Mouse (Mus musculus) megakaryocyte-erythroid progenitor cell, adult 5-6 weeks (primary cell): Measurements from ENCODE around the gene Gm12185. TPM values are rescaled to one million over a fixed set of nuclear protein-coding genes. Genes with fewer than 3 reads are reported as not detected.

Experiments used
- ATAC-seq: replicated peaks from 2 replicates; pipeline ENCODE4 v1.8.0; 2016; ENCODE audit warnings: mild to moderate bottlenecking, inconsistent platforms; ENCODE audit not compliant: severe bottlenecking, poor library complexity, low FRiP score, low TSS enrichment
- total RNA-seq, 2 experiments: library from RNA; stranded (forward) in 1 of 2; stranded (reverse) in 1 of 2; fragments of 200-1000, 215-1000 nt in 1 of 2; fragments of >200 nt in 1 of 2; fragmentation: Nextera tagmentation in 1 of 2; gene quantifications; 2 replicates each; pipeline ENCODE4 v1.2.3; 2014 to 2017

The Gm12185 gene
- total RNA-seq, 2 experiments from 2014 or later: 0.04 to 26.5 TPM

DNA sequence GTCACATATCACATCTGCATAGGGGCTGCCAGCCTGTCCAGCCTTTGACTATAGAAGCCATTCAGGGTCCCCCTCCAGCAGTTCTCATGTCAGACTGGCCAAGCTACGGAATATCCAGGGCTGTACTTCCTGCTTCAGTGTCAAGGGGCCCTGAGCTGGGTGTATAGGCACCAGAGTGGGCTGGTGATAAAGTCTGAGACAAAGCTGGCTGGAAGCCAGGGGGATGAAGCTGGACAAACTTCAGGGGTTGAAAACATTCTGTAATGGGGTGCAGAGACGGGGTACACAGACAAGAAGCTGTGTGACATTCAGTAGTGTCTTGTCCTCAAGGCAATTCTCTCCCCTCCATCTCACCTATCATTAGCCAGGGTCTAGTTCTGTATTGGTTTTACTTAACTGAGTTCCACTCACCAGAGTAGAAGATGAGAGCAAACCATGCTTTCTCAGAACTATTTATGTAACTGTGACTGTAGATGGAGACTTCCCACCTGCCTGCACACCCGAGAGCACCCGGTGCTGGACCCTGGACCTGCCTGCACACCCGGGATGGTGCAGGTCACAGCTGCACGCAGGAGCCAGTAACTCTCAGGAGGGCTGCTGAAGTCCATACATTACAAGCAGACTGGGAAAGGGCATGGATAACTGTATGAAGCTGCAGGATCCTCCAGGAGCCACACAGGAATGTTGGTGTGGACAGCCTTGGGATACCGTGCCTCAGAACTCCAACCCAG, 122.5 kb downstream of the Gm12185 start:
- no peak for ATAC-seq

- no peak for ATAC-seq
Measured at GRCm38 (mm10) chr11:48866481-48866880, 125.5 kb downstream of the Gm12185 start.

DNA sequence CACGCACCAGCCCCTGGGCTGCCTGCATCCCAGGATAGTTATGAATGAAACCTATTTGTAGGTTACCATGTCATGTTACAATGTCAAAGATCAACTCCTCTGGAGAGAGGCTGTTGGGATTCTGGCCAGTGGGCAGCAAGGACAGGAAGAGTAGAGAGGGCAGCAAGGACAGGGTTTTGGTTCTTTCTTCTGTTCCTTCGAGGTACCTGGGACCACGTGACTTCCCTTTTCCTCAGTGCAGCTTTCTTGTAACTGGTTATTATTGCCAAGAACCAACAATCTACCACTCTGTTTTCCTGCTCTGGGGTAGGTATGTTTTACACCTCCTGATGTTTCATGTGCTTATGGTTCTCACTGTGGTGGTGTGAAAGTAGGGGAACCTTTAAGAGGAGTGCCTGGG, 128.2 kb downstream of the Gm12185 start:
- ATAC-seq: no peak

- ATAC-seq: no peak
Measured at GRCm38 (mm10) chr11:48862784-48863319, 129.2 kb downstream of the Gm12185 start.

DNA sequence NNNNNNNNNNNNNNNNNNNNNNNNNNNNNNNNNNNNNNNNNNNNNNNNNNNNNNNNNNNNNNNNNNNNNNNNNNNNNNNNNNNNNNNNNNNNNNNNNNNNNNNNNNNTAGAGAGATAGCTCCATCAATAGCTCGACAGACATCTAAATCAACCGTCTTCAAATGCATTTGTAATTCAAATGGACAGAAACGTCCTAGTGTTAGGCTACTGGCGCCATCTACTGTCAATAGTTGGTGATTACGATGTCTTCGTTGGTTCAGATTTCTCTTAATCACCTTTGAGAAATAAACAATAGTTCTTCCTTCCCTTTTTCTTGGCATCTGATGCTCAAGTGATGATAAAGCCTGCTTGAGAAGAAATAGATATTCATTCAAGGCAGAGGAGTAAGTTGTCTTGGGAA, 133.0 kb downstream of the Gm12185 start:
- no peak for ATAC-seq

Other genes with a start within 250 kb of the Gm12185 start
- 2,653 and 3,048 TPM in 2 replicates for gene Rack1, start 191.9 kb downstream of the Gm12185 start, total RNA-seq (2014; fragmentation: Nextera tagmentation)
- gene Rack1, start 191.9 kb downstream of the Gm12185 start, total RNA-seq (2017): 1,625 and 1,902 TPM in 2 replicates
- gene Trim41, start 174.9 kb downstream of the Gm12185 start, total RNA-seq (2014; fragmentation: Nextera tagmentation): 16.0 and 19.8 TPM in 2 replicates
- 18.6 and 64.6 TPM in 2 replicates for gene Trim41, start 174.9 kb downstream of the Gm12185 start, total RNA-seq (2017)
- 0.84 TPM in 1 of 2 replicates, not detected in the other for gene Trim7, start 166.1 kb downstream of the Gm12185 start, total RNA-seq (2014; fragmentation: Nextera tagmentation)
- 0.75 and 0.80 TPM in 2 replicates for gene Trim7, start 166.1 kb downstream of the Gm12185 start, total RNA-seq (2017)
- 10.6 and 12.0 TPM in 2 replicates for gene Gm12184, start 165.6 kb downstream of the Gm12185 start, total RNA-seq (2014; fragmentation: Nextera tagmentation)
- 6.7 and 9.1 TPM in 2 replicates for gene Gm12184, start 165.6 kb downstream of the Gm12185 start, total RNA-seq (2017)
- gene Irgm1, start 120.5 kb downstream of the Gm12185 start, total RNA-seq (2014; fragmentation: Nextera tagmentation): 37.4 and 43.3 TPM in 2 replicates
- gene Irgm1, start 120.5 kb downstream of the Gm12185 start, total RNA-seq (2017): 53.9 and 61.5 TPM in 2 replicates
- not detected in 2 replicates for gene Gm5431, start 90.0 kb downstream of the Gm12185 start, total RNA-seq (2014; fragmentation: Nextera tagmentation)
- gene Gm5431, start 90.0 kb downstream of the Gm12185 start, total RNA-seq (2017): not detected in 2 replicates
- gene Psme2b, start 46.0 kb downstream of the Gm12185 start, total RNA-seq (2014; fragmentation: Nextera tagmentation): 4.3 and 12.2 TPM in 2 replicates
- gene Psme2b, start 46.0 kb downstream of the Gm12185 start, total RNA-seq (2017): 23.3 and 33.0 TPM in 2 replicates
- 0.25 and 0.70 TPM in 2 replicates for gene Olfr56, start 13.3 kb downstream of the Gm12185 start, total RNA-seq (2014; fragmentation: Nextera tagmentation)
- 0.38 and 2.4 TPM in 2 replicates for gene Olfr56, start 13.3 kb downstream of the Gm12185 start, total RNA-seq (2017)
- gene 9930111J21Rik1, start 12.8 kb downstream of the Gm12185 start, total RNA-seq (2014; fragmentation: Nextera tagmentation): 0.33 and 1.4 TPM in 2 replicates
- gene 9930111J21Rik1, start 12.8 kb downstream of the Gm12185 start, total RNA-seq (2017): 1.7 TPM in 1 of 2 replicates, not detected in the other
- gene Tgtp1, start 1.9 kb upstream of the Gm12185 start, total RNA-seq (2014; fragmentation: Nextera tagmentation): 0.17 and 0.81 TPM in 2 replicates
- 5.9 and 15.5 TPM in 2 replicates for gene Tgtp1, start 1.9 kb upstream of the Gm12185 start, total RNA-seq (2017)
- gene 9930111J21Rik2, start 59.0 kb upstream of the Gm12185 start, total RNA-seq (2014; fragmentation: Nextera tagmentation): 1.5 and 3.2 TPM in 2 replicates
- gene 9930111J21Rik2, start 59.0 kb upstream of the Gm12185 start, total RNA-seq (2017): 3.8 and 4.5 TPM in 2 replicates
- 29.8 and 46.3 TPM in 2 replicates for gene Tgtp2, start 72.0 kb upstream of the Gm12185 start, total RNA-seq (2014; fragmentation: Nextera tagmentation)
- gene Tgtp2, start 72.0 kb upstream of the Gm12185 start, total RNA-seq (2017): 234 and 352 TPM in 2 replicates
- gene Ifi47, start 84.4 kb upstream of the Gm12185 start, total RNA-seq (2014; fragmentation: Nextera tagmentation): 28.1 and 33.1 TPM in 2 replicates
- 31.3 and 32.6 TPM in 2 replicates for gene Ifi47, start 84.4 kb upstream of the Gm12185 start, total RNA-seq (2017)
- not detected in 2 replicates for gene Olfr1396, start 122.6 kb upstream of the Gm12185 start, total RNA-seq (2014; fragmentation: Nextera tagmentation)
- gene Olfr1396, start 122.6 kb upstream of the Gm12185 start, total RNA-seq (2017): not detected in 2 replicates
- gene Olfr1395, start 150.0 kb upstream of the Gm12185 start, total RNA-seq (2014; fragmentation: Nextera tagmentation): not detected in 2 replicates
- gene Olfr1395, start 150.0 kb upstream of the Gm12185 start, total RNA-seq (2017): not detected in 2 replicates
- not detected in 2 replicates for gene Olfr1394, start 162.2 kb upstream of the Gm12185 start, total RNA-seq (2014; fragmentation: Nextera tagmentation)
- gene Olfr1394, start 162.2 kb upstream of the Gm12185 start, total RNA-seq (2017): not detected in 2 replicates
- gene Btnl9, start 194.9 kb upstream of the Gm12185 start, total RNA-seq (2014; fragmentation: Nextera tagmentation): 0.72 and 2.4 TPM in 2 replicates
- gene Btnl9, start 194.9 kb upstream of the Gm12185 start, total RNA-seq (2017): 1.8 and 5.6 TPM in 2 replicates
- 56.5 and 67.6 TPM in 2 replicates for gene Zfp62, start 211.1 kb upstream of the Gm12185 start, total RNA-seq (2014; fragmentation: Nextera tagmentation)
- 102 and 160 TPM in 2 replicates for gene Zfp62, start 211.1 kb upstream of the Gm12185 start, total RNA-seq (2017)